Mouse (Mus musculus) common myeloid progenitor, adult 5-6 weeks (primary cell): ENCODE measurements at regions not wholly inside any gene's neighbourhood (a gene's known extent, or its start where the extent isn't known, plus 50 kb on each side); places are given as distances from the start of the nearest gene placed in this dataset.

ENCODE experiments used
- ATAC-seq: replicated peaks from 2 replicates; pipeline ENCODE4 v1.8.0; 2016; ENCODE audit warnings: low read depth, mild to moderate bottlenecking, moderate TSS enrichment, inconsistent platforms; ENCODE audit not compliant: poor library complexity, severe bottlenecking

DNA sequence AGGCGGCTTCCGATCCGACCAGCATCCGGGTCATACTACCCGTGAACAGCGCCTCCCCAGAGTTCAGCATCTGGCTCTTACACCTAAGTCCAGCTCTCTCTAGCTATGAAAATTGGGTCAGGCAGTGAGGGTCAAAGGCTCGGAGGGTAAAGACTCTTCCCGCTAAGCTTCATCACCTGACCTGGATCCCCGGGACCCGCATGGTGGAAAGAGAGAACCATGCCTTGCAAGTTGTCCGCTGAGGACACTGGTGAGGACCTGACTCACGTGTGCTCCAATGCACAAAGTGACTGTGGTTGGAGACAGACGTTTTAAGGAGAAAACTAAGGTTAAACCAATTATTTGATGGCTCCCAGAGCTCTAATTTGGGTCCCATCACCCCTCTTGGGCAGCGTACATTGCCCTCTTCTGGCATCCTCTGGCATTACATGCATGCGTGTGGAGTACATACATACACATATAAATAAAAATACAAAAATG is 74.6 kb upstream of the Sall4 start:
- no peak for ATAC-seq

DNA sequence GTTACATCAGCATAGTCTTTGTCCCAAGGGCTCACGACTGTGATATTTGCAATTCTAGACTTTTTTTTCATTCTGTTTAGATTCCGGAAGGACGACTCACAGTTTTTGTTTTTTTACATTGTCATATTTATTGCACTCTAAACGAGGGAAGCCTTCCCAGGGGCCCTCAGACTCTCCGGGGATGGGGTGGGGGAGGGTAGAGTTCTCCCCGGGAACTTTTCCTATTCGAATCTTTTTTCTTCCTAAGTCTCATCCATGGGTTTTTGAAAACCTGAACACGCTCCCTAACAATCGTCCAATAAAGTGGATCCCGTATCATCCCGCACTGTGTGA is 73.9 kb upstream of the Sall4 start:
- no peak for ATAC-seq

DNA sequence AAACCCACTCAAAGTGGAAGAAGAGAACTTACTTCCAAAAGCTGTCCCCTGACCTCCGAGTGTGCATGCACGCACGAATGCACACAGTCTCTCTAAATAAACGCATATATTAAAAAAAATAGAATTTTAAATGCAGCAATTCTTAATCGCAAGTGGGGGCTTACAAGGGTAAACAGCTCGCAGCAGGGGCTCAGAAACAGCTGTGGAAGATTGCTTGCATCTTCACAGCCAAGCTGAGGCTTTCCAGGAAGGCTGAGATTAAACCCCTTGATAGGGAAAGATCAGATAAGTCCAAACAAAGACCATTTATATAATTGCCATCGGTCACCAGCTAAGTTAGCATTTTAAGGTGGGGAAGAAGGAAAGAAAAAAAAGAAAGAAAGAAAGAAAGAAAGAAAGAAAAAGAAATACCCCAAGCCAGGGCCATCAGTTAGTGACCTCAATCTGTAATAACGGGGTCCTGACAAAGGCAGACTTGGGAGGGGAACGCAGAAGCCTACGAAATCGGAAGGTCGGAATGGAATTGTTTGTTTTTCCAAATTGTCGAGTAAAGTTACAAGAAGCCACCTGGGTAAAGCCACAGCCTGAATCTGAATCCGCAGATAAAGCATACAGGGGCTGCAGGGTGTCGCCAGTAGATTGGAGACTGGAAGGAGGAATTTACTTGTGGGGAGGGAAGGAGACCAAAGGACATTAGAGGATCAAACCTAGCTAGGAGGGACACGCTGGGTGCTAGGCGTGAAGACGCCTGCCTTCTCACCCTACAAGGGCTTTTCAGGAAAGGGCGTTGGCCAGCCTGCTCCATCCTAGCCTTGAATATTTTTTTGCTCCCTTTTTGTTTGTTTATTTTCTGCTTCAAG is 73.3 kb upstream of the Sall4 start:
- ATAC-seq: no peak; the same call in 1 of the 2 replicates

DNA sequence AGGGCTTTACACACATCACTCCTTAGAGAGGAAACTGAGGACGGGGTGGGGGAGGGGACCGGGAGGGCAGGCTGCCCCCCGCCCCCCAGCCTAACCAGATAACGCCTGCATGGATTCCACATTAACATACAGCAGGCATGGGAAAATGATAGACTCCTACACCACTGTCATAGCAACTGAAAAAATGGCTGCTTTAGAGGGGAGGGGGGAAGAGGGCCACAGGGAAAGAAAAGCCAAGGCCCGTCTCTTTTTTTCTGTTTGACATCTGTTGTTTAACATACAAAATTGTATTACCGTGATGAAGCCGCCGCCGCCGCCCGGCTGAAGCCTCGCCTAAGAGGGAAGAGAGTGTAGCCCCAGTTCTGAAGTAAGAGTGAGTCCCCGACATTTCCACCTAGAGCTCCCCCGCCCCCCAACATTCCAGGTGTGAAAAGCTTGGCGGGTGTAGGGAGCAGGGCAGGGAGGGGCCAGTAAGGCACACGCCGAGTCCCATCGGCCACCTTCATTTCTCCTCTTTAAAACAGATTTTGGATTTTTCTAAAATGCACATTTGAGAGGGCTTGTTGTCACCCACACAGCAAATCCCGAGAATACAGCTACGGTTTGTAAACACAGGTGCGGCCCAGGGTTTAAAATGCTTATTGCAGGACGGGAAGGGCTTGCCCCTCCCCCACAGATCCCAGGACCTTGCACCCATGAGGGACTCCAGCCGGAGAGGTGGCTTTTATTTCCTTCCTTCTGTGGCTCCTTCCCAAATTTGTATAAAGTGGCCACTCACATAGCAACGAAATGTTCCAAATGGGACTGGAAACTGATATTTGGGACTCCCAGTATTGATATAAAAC is 72.3 kb upstream of the Sall4 start:
- 0 out of 2 replicates have a peak, but pooled peaks have one; percentile 20 for ATAC-seq

- ATAC-seq: no peak
Measured at GRCm38 (mm10) chr2:168839221-168839620, 71.5 kb upstream of the Sall4 start.

DNA sequence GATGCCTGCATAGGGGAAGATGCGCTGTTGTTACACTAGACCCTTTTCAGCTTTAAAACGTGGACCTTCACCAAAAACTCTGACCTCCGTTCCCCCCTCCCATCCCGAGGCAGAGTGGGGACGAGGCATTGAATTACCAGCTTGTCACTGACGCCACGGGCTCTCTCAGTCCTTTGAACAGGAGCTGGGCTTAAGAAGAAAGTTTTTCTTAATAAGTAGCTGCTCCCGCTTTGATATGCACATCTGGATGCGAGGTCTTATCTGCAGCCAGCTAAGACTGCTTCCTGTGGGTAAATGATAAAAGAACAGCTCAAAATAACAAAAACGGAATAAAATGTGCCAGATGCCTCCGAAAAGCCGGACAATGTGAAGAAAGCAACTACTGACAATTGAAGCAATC is 70.9 kb upstream of the Sall4 start:
- peak; percentile 34; the same call in 1 of the 2 replicates for ATAC-seq

DNA sequence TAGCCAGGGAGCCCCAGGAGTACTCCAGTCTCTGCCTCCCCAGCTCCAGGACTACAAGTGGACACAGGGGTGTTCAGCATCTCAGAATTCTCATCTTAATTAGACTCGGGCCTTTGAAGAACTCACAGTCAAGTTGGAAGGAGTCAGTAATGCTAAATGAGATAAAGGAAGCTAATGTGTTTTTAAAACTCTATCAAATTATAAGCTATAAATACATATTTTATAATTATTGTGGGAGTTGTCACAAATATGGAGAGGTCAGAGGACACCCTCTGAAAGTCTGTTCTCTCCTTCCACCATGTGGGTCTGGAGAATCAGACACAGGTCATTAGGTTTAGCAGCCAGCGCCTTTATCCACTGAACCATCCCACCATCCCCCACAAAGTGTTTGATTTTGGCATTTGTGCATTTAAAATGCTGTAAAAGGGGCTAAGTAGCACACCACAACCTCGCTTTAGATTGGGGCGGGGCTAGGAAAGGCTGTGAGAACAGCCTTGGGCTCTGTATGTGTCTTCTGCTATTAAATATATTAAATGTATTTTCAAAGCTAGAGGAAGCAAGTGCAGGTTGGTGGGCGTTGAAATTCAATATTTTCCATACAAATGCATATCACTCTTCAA is 70.3 kb upstream of the Sall4 start:
- no peak for ATAC-seq

DNA sequence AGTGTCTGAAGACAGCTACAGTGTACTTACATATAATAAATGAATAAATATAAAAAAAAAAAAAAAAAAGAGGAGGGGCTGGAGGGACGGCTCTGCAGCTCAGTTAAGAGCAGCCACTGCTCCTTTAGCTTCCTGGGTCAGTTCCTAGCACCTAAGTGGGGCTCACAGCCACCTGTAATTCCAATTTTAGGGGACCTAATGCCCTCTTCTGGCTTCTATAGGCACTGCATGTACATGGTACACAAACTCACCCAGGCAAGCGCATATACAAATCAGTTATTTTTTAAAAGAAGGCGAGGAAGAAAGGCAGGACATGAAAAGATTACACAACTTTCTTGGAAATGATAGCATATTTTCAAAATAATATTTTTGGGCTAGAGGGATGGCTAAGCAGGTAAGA is 67.0 kb upstream of the Sall4 start:
- ATAC-seq: no peak

DNA sequence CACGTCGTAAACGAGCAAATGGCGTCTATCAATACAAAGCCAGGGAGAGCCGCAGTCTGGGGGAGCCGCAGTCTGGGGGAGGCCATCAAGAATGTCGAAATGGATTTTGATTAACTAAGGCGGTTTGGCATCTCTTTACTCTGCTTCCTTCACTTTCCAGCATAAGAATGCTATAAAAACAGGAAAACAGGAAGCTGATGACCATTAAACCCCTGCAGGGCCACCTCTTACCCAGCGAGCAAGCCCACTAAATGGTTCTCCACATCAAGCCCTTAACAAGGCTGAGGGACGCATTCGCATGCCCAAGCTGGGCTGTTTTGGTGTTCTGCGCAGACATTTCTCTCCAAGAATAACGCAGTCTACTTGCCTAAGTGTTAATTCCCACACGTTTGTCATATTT is 64.0 kb upstream of the Sall4 start:
- no peak for ATAC-seq

- ATAC-seq: no peak
Measured at GRCm38 (mm10) chr2:168820648-168821047, 52.9 kb upstream of the Sall4 start.
